15 mouse cellular contexts compared by ENCODE assay signal in genomic region chr10:20382807-20383419, GRCm38 (mm10). TPM values are rescaled to one million over a fixed set of nuclear protein-coding genes. Genes with fewer than 3 reads are reported as not detected.
DNase-seq lines count a peak whose midpoint lies in the region; ATAC-seq and TF ChIP-seq lines count a peak whose summit lies in the region.
"Had no signal": no experiment of that assay in that cellular context is flagged by ENCODE, and none has a peak within 500 bp of the region (broad histone marks: within the 10 kb centered on the region; RNA-seq: fewer than 3 reads in every experiment).

No protein-coding gene starts in this region.

- no peak for TF ChIP-seq POLR2A in brain, embryonic 14.5 days (IDR thresholded peaks at IDR 0.05; ENCODE audit: borderline replicate concordance, extremely low read depth, insufficient read depth, insufficient read length, poor library complexity, severe bottlenecking)

- no peak overlapping the region for H3K27ac ChIP-seq in kidney, embryonic 14.5 days (ENCODE audit: low read depth, low read length)
- no peak overlapping the region for H3K27ac ChIP-seq in forebrain, embryonic 16.5 days (ENCODE audit: low read length)
- no peak overlapping the region for H3K27ac ChIP-seq in midbrain, embryonic 15.5 days
- no peak overlapping the region for H3K27ac ChIP-seq in left cerebral cortex, adult 2 months
- H3K27ac ChIP-seq: heart, adult 2 months; kidney, postnatal 0 days had no signal

- ATAC-seq in kidney, embryonic 14.5 days (ENCODE audit: low FRiP score, low TSS enrichment), result 0 out of 2 replicates have a peak, but pooled peaks have one; percentile 16
- ATAC-seq in forebrain, embryonic 16.5 days, result peak; percentile 81
- ATAC-seq in midbrain, embryonic 15.5 days (replicated peaks), result peak; percentile 95

- intact Hi-C loops in left cerebral cortex, adult 2 months (cut with DNase I), result no loop called here

- H3K36me3 ChIP-seq in kidney, embryonic 14.5 days (ENCODE audit: control insufficient read depth, insufficient read depth, low read length), result no peaks in the 10 kb centered on the region
- H3K36me3 ChIP-seq in forebrain, embryonic 16.5 days (ENCODE audit: control insufficient read depth, insufficient read depth), result no peaks in the 10 kb centered on the region
- H3K36me3 ChIP-seq in midbrain, embryonic 15.5 days (replicated peaks), result no peaks in the 10 kb centered on the region

- H3K4me2 ChIP-seq in kidney, embryonic 14.5 days (replicated peaks; ENCODE audit: low read depth, low read length), result no peak overlapping the region
- no peak overlapping the region for H3K4me2 ChIP-seq in forebrain, embryonic 16.5 days (ENCODE audit: low read length)
- H3K4me2 ChIP-seq in midbrain, embryonic 15.5 days, result no peak overlapping the region

- no peaks in the 10 kb centered on the region for H3K27me3 ChIP-seq in kidney, embryonic 14.5 days (ENCODE audit: control insufficient read depth, insufficient read depth, low read length)
- no peaks in the 10 kb centered on the region for H3K27me3 ChIP-seq in forebrain, embryonic 16.5 days (replicated peaks; ENCODE audit: control insufficient read depth, insufficient read depth, low read length)
- no peaks in the 10 kb centered on the region for H3K27me3 ChIP-seq in midbrain, embryonic 15.5 days (replicated peaks)

- WGBS in kidney, embryonic 14.5 days, result 84% methylated on average over 6 of the region's 6 CpGs
- WGBS in forebrain, embryonic 16.5 days, result 72% methylated on average over 6 of the region's 6 CpGs
- 76% methylated on average over 6 of the region's 6 CpGs for WGBS in midbrain, embryonic 15.5 days

- no peak overlapping the region for H3K9ac ChIP-seq in kidney, embryonic 14.5 days (ENCODE audit: low read depth, low read length)
- no peak overlapping the region for H3K9ac ChIP-seq in forebrain, embryonic 16.5 days (replicated peaks; ENCODE audit: low read depth, low read length)
- H3K9ac ChIP-seq in midbrain, embryonic 15.5 days, result no peak overlapping the region

- no peak for DNase-seq in kidney, postnatal 36 days
- DNase-seq in brain, embryonic 14.5 days (ENCODE audit: low read depth), result peak; percentile 68
- DNase-seq in adrenal gland, postnatal 10 days, result no peak
- no peak for DNase-seq in adrenal gland, postnatal 36 days
- no peak for DNase-seq in left cerebral cortex, adult 2 months (ENCODE audit: extremely low spot score in 1 of 2, low spot score in 2 of 2)
- DNase-seq: adrenal gland, adult 2 months; heart, adult 2 months; layer of hippocampus, postnatal 36 days; liver; right cerebral cortex, postnatal 25 days; thymus, postnatal 14 days had no signal

- no peaks in the 10 kb centered on the region for H3K9me3 ChIP-seq in kidney, embryonic 14.5 days (ENCODE audit: control insufficient read depth, low read length)
- H3K9me3 ChIP-seq in forebrain, embryonic 16.5 days (ENCODE audit: control insufficient read depth, low read length), result no peaks in the 10 kb centered on the region
- H3K9me3 ChIP-seq in midbrain, embryonic 15.5 days, result no peaks in the 10 kb centered on the region

- no peaks in the 10 kb centered on the region for H3K4me1 ChIP-seq in kidney, embryonic 14.5 days (ENCODE audit: control insufficient read depth, insufficient read depth, low read length)
- peaks cover 16% of the 10 kb centered on the region for H3K4me1 ChIP-seq in forebrain, embryonic 16.5 days (replicated peaks; ENCODE audit: control insufficient read depth, insufficient read depth, low read length)
- H3K4me1 ChIP-seq in midbrain, embryonic 15.5 days, result peaks cover 11% of the 10 kb centered on the region

- no peak for TF ChIP-seq CTCF in brain, embryonic 14.5 days (IDR thresholded peaks at IDR 0.05; ENCODE audit: borderline replicate concordance, extremely low read depth, insufficient read depth, insufficient read length)
- TF ChIP-seq CTCF in left cerebral cortex, adult 2 months (IDR thresholded peaks at IDR 0.05), result no peak

- H3K4me3 ChIP-seq in kidney, embryonic 14.5 days (ENCODE audit: low read length), result no peak overlapping the region
- H3K4me3 ChIP-seq in forebrain, embryonic 16.5 days (replicated peaks; ENCODE audit: low read length), result no peak overlapping the region
- H3K4me3 ChIP-seq in midbrain, embryonic 15.5 days, result no peak overlapping the region
- H3K4me3 ChIP-seq in left cerebral cortex, adult 2 months, result no peak overlapping the region
- H3K4me3 ChIP-seq: heart, adult 2 months had no signal

RNA-seq across cellular contexts. Expression of gene Mtfr2, which starts 35.3 kb away (rescaled TPM):
- polyA plus RNA-seq in kidney, embryonic 14.5 days (2014; fragmentation: Nextera tagmentation; extraction: Ambion mirVana), result 2.9 and 3.8 TPM in 2 replicates
- polyA plus RNA-seq in brain, embryonic 14.5 days (2012; rRNA removed), result 3.1 and 4.2 TPM in 2 replicates
- polyA plus RNA-seq in forebrain, embryonic 16.5 days (2015; fragmentation: Nextera tagmentation; extraction: Ambion mirVana), result 0.99 and 1.2 TPM in 2 replicates
- polyA plus RNA-seq in midbrain, embryonic 15.5 days (2015; fragmentation: Nextera tagmentation; extraction: Ambion mirVana), result 0.38 and 0.50 TPM in 2 replicates
- total RNA-seq in adrenal gland, postnatal 10 days (2021), result 1 to 10 TPM; 2.6 to 2.8 TPM
- 1 to 10 TPM in 1 of 2 experiments, under 1 TPM in 1; 0.66 to 1.4 TPM for total RNA-seq in adrenal gland, postnatal 36 days (2021)
- total RNA-seq in left cerebral cortex, adult 2 months (2021), result under 1 TPM; 0.38 to 0.40 TPM
- total RNA-seq: heart, adult 2 months had no signal

Comparison
In these comparisons a context has a peak if more than half of its experiments do, and no peak if none do; other contexts are left out.
1. ATAC-seq: peak in every context shown above with its lines; median percentile 95 in midbrain, embryonic 15.5 days; 81 in forebrain, embryonic 16.5 days; 16 in kidney, embryonic 14.5 days.